Mouse (Mus musculus): ENCODE measurements around the gene 0610009B22Rik. TPM values are rescaled to one million over a fixed set of nuclear protein-coding genes. Genes with fewer than 3 reads are reported as not detected.
A peak's percentile ranks its signal among the peaks of the same experiment; 100 is the strongest.
"Not testable (repeated sequence)": the region's sequence is repeated elsewhere in the genome, so short reads cannot be mapped to it uniquely, and the experiment has no call there.

Gene 0610009B22Rik
- total RNA-seq, 2 experiments from 2014 or later, result 29.1 to 29.9 TPM

DNA sequence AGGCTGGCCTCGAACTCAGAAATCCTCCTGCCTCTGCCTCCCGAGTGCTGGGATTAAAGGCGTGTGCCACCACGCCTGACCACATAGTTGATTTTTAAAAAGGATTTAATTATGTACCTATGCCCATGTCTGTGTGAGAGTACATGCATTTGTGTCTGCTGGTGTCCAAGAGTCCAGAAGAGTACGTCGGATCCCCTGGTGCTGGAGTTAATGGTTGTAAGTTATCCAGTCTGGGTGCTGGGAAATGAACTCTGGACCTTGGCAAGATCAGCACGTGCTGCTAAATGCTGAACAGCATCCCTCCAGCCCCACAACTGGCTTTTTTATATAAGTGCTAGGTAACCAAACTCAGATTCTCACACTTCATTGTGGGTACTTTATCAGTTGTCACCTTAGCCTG lies 17.8 kb downstream of the 0610009B22Rik start:
- intact Hi-C loops (cut with DNase I), result no loop called here
- DNase-seq (ENCODE audit: extremely low spot score in 1 of 2, low spot score in 2 of 2), result no peak

DNA sequence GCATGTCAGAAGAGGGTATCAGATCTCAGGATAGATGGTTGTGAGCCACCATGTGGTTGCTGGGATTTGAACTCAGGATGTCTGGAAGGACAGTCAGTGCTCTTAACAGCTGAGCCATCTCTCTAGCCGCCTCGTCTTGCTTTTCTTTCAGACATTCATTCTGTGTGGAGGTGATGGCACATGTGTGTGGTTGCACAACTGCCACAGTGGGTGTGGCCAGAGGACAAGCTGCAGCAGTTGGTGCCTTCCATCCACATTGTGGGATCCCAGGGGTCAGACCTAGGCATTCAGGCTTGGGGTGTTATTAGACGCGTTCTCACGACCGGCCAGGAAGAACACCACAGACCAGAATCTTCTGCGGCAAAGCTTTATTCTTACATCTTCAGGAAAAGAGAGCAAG lies 23.9 kb downstream of the 0610009B22Rik start:
- DNase-seq (ENCODE audit: extremely low spot score in 1 of 2, low spot score in 2 of 2); intact Hi-C loops (cut with DNase I): not testable (repeated sequence)

DNA sequence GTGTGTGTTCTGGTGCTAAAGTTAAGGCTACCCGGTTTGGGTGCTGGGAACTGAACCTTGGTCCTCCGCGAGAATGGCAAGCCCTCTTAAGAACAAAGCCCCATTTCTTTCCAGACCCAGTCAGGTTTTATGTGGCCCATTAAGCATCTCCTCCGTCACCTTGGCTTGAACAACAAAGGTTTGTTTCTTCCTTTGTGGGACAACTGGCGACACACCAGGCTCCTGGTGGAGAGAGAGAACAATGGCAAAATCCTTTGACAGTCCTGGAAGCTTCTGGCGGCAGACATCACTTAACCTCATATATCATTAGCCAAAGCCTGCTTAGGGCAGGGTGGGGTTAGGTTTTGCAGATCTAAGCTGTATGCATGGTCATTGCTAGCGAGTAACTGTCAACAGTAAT lies 26.0 kb downstream of the 0610009B22Rik start:
- intact Hi-C loops (cut with DNase I), result no loop called here
- no peak for DNase-seq (ENCODE audit: extremely low spot score in 1 of 2, low spot score in 2 of 2)

DNA sequence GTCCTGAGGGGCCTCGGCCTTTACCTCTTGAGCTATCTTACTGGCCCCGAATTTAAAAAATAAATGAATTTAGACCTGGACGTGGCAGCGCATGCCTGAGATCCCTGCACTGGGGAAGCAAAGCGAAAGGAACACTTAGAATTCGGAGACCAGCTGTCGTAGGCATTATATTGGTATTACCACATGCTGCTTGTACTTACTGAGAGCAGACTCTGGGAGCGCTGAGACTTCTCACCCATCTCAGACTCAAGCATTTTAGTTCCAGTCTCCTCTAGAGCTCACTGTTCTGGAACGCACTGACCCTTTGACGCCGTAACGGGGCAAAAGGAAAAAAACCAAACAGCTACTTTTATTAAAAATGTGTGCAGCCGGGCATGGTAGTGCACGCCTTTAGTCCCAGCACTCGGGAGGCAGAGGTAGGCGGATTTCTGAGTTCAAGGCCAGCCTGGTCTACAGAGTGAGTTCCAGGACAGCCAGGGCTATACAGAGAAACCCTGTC lies 26.8 kb downstream of the 0610009B22Rik start:
- intact Hi-C loops (cut with DNase I), result no loop called here
- no peak for DNase-seq (ENCODE audit: extremely low spot score in 1 of 2, low spot score in 2 of 2)

DNA sequence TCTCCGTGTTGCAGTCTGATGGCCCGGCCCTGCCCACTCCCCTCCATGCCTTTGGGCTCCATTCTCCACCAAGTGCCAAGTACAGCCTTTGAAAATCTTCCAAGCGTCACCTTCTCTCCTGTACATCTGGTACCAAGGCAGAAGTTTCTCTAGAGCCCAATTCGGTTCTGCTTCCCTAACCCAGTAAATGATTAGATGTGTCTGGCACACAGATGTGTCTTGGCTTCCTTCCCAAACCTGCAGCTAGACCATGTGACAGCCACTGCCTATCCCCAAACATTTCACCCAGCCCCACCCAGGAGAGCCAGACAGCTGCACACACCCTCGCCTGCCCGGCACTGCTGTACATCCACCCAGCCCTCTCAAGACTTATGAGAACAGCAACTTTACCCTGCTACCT lies 30.0 kb downstream of the 0610009B22Rik start:
- intact Hi-C loops (cut with DNase I), result no loop called here
- DNase-seq (ENCODE audit: extremely low spot score in 1 of 2, low spot score in 2 of 2), result peak in 1 of 2 experiments; percentile 62

DNA sequence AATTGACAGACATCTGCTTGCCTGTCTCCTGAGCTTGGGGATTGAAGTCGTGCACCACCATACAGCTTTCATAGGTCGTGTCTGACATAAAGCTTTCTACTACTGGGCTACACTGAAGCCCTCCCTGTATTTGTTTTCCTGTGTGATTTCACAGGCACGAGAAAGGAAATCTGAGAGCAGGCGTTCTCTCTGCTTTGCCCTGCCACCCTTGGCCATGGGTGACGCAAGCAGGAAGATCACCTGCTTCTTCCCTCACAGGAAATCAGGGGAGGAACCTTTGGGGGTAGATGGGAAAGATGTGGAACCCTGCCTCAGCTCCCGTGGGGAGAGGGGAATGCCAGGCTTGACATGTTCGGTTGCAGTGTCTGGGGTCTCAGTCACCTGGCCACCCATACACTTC lies 30.4 kb downstream of the 0610009B22Rik start:
- no peak for DNase-seq (ENCODE audit: extremely low spot score in 1 of 2, low spot score in 2 of 2)
- intact Hi-C loops (cut with DNase I), result no loop called here

DNA sequence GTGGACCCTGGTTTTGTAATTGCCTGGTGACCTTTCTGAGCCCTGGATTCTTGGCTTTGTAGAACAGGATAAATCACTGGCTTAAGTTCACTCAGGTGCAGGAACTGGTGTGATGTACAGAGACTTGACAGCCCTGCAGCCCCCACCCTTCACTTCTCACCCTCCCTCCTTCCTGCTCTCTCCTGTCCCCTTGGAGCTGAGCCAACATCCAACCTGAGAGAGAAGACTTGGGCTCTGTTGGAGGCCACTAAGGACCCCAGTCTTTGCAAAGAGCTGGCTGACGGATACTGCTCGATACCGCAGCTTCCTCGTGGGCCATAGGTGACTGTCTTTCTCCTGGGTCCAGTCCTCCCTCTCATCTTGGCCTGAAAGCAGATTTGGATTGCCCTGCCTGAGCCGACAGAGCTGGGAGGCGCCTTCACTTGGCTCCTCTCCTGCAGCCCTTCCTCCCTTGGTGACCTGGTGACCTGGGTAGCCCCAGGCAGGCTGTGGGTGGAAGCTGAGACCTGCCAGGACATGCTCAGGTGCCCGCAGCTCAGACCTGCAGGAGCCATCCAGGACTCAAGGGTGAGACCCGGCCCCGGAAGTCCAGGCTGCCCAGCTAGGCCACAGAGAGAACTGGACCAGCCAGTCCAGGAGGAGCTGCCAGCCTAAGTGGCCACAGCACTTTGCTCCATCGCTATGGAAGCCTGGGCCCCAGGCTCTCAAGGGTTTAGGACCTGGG lies 31.7 kb downstream of the 0610009B22Rik start:
- intact Hi-C loops (cut with DNase I), result no loop called here

DNA sequence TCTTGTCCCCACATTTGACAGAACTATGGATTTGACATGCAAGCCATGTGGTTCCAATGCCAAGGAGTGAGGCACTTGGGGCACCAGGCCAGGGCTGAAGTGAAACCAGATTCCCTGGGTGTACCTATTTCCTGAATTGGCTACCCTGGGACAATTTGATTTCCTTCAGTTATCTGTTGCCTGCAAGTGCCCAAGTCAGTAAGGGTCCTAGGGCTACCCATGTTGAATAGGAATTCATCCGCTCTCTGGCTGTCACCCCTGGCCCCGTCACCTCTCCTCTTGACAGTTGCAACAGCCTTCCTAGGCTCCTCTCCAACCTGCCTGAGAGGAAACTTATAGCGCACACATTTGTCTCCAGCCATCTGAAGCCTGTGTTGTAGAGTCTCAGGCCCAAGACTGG lies 33.8 kb downstream of the 0610009B22Rik start:
- intact Hi-C loops (cut with DNase I), result no loop called here

More for the DNA sequence above, 31.7 kb downstream of the 0610009B22Rik start:
- no peak for DNase-seq (ENCODE audit: extremely low spot score in 1 of 2, low spot score in 2 of 2)

DNA sequence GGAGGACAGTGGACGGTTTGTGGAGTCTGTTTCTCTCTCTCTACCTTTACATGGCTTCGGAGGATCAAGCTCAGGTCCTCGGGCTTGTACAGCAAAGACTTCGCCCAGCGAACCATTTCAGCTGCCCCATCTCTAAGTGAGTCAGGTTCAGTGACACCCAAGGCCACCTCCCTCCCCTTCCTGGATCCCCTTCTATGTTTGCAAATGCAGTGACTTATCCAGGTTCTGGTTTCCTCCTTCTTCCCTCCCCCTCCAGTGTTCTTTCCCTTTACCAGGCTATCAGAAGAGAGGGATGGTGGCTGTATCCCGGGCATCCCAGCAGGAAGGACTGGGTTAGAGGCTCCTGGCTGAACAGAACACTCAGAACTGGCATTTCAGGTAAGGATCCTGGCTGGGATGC lies 34.9 kb downstream of the 0610009B22Rik start:
- intact Hi-C loops (cut with DNase I), result no loop called here
- no peak for DNase-seq (ENCODE audit: extremely low spot score in 1 of 2, low spot score in 2 of 2)

More for the DNA sequence above, 33.8 kb downstream of the 0610009B22Rik start:
- DNase-seq (ENCODE audit: extremely low spot score in 1 of 2, low spot score in 2 of 2), result no peak

DNA sequence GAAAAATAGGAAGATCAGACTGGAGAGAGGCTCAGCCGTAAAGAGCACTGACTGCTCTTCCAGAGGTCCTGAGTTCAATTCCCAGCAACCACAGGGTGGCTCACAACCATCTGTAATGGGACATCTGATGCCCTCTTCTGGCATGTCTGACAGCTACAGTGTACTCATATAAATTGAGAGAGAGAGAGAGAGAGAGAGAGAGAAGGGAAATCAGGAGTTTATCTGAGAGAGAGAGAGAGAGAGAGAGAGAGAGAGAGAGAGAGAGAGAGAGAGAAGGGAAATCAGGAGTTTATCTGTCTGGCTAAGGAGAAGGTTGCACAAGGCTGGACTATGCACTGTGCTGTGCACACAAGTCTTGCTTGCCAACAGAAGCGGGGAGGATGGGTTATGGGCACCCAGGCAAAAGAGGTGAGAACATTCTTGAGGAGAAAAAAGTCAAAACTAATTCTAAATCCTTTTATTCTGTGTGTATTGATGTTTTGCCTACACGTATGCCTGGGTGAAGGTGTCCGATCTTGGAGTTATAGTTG lies 35.7 kb downstream of the 0610009B22Rik start:
- intact Hi-C loops (cut with DNase I), result no loop called here

DNA sequence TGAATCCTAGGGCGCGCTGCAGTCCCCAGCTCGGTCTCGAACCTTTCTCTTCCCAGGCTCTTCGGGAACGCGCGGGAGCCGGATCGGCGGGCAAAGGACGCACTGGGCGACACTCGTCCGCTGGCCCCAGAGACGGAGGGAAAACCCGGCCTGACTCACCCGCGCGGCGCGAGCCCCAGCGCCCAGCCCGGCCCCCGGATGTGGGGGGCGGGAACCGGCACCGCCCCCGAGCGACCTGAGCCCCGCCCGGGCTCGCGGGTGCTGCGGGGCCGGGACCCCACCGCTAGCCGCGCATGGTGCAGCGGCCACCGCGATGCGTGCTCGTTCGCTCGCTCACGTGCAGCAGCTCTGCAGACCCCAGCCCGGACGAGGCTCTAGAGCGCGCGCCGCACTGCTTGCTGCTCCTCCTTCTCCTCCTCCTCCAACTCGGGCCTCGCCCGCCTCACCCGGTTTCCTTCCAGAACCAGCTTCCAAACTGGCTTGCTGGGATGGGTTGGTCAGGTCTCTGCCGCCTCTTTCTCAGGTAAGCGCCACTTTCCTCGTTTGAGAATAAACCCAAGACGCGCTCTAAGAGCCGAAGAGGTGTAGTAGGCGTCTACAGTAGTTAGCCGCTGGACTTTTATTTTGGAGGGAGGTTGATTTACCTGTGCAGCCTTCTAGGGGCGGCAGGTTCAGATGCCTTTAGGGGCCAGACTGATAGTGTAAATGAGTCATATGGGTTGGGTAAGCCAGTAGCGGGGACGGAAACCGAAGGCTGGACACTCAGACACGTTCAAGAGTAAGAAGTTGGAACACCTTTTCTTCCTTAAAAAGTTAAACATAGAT lies 37.8 kb downstream of the 0610009B22Rik start, which contains the start of the genes N4bp3 and D930048N14Rik:
Gene N4bp3 (minus strand): TSS at position 152 of the 825 bp plus-strand sequence.
Gene D930048N14Rik (plus strand): TSS at position 264 of the 825 bp plus-strand sequence.
- intact Hi-C loops (cut with DNase I), result no loop called here
- DNase-seq (ENCODE audit: extremely low spot score in 1 of 2, low spot score in 2 of 2), result peak in 1 of 2 experiments; percentile 83

More for the DNA sequence above, 35.7 kb downstream of the 0610009B22Rik start:
- no peak for DNase-seq (ENCODE audit: extremely low spot score in 1 of 2, low spot score in 2 of 2)

DNA sequence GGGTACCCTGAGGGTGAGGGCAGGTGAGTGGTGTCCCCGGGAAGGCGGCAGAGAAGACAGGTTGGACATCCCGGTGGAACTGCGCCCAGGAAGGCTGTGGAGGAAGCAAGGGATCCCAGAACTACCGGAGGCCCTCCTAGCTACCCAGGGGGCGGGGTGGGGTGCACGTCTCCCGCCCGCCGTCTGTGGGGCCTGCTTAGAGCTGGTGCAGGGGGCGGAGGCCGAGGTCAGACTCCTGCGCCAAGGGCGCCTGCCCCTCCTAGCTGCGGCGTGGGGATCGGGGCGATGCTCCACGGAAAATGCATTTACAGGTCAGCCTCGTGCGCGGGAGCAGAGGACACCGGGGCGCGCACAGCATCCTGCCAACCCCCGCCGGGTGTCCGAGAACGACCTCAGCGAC lies 38.4 kb downstream of the 0610009B22Rik start:
- intact Hi-C loops (cut with DNase I), result no loop called here

DNA sequence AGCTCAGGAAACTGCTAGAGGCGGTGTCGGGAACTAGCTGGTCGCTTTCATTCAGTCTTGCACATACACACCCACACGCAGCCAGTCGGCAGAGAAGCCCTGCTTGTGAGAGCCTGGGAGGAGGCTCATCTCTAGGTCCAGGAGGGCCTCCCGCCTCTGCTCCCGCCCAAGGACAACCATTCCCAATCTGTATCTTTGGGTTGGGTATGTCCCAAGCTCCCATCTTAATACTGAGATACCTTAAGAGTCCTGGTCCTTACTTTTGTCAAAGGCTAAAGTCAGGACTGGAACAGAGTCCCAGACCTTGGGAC lies 38.8 kb downstream of the 0610009B22Rik start:
- intact Hi-C loops (cut with DNase I), result no loop called here
- no peak for DNase-seq (ENCODE audit: extremely low spot score in 1 of 2, low spot score in 2 of 2)

More for the DNA sequence above, 38.4 kb downstream of the 0610009B22Rik start:
- DNase-seq (ENCODE audit: extremely low spot score in 1 of 2, low spot score in 2 of 2), result peak in 1 of 2 experiments; percentile 53

DNA sequence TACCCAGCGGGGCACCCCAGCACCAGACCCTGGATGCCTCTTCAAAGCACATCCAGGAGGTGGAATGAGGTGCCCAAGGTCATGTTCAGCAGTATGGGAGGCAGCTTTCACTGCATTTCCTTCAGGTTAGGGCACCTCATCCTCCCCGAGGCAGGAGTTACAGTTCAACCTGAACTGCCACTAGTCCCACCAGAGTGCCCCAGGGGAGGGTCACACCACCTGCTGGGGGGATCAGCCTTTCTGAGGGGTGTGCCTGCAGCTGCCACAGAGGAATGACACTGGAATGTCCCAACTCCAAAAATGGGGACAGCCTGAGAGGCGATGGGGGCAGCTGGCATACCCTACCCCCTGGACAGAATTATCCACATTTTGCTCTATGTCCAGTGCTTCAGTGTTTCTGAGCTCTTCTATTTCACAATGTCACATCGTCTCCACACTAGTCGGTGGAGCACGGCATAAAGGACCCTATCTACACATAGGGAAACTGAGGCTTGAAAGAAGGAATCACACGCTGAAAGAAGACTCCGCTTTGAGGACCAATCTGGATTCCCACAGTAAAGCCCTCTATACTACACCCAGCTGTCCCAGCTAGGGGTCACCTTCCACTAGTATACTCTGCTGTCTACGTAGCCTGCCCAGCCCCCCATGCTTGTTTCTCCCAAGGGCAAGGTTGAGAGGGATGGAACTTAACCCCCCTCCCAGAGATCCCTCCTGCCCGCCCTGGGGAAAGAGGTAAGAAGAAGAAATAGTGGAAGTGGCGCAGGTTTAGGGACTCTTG lies 39.4 kb downstream of the 0610009B22Rik start:
- intact Hi-C loops (cut with DNase I), result no loop called here
- DNase-seq (ENCODE audit: extremely low spot score in 1 of 2, low spot score in 2 of 2), result no peak

DNA sequence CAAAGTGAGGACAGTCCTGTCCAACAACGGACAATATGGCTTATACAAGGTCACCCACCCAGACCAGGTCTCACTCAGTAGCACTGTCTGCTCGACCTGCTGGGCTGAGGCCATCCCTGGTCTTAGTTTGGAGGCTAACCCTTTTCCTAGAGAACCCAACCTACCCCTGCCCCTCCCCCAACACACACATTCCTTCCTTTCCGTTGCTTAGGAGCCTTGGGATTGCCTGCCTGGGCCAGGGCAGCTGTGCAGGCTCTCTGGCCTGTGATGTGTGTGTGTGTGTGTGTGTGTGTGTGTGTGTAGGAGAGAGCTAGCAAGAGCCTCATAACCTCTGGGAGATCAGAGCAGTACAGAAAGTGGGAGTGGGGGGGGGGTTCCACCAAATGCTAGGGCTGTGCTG lies 40.1 kb downstream of the 0610009B22Rik start:
- intact Hi-C loops (cut with DNase I), result no loop called here
- DNase-seq (ENCODE audit: extremely low spot score in 1 of 2, low spot score in 2 of 2), result peak in 1 of 2 experiments; percentile 62

DNA sequence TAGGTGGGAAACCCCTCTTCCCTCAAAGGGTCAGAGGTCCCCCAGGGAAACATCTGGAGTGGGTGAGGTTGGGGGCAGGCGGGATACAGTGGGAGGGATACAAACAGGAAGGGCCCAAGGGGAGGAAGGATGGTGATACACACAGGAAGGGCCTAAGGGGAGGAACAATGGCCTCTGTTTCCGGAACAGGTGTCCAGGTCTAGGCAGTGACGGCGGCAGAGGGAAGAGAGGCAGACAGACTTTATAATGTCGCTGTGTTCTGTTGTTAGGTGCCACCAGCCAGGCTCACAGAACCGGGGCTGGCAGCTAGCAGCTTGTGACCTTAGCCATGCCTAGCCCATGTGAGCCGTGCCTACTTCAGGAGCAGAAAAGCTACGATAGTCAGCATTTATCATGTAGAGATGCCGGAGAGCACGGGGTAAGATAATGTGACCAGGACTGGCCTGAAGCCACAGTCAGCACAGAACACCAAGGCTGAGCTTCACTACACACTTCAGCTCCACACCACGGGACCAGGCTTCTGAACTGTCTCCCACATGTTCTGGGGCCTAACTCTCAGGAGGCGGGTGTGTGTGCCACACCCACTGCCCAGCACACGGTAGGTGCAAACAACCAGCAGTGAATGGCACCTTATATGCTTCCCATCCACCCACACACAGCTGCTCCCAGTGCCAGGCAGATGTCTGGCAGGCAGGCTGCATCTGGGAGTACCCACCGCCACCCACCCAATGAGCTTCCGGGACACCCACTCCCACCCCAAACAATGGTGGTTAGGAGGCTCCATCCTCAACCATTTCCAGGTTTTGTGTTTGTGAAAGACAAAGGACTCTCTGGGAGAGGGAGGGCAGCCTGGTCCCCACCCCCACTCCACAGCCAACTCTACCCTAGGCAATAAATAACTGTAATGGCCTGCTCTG lies 41.7 kb downstream of the 0610009B22Rik start:
- intact Hi-C loops (cut with DNase I), result no loop called here
- DNase-seq (ENCODE audit: extremely low spot score in 1 of 2, low spot score in 2 of 2), result peak in 1 of 2 experiments; percentile 58

DNA sequence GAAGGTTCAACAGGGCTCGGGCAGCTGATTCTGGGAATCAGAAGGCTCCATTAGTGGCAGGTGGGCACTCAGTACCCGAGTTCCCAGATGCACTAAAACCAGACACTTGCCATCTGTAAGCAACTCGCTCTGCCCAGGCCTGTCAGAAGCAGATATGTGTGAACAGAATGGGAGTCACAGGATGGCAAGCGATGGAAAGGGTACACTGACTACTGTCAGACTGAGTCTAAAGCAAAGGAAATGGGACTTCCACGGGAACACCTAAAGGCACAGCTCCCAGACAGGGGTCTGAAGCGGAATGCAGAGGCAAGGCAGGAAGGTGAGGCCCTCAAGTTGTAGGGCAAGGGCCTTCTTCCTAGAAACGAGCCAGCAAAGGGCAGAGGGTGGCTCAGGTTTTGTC lies 42.4 kb downstream of the 0610009B22Rik start:
- intact Hi-C loops (cut with DNase I), result no loop called here
- DNase-seq (ENCODE audit: extremely low spot score in 1 of 2, low spot score in 2 of 2), result no peak

DNA sequence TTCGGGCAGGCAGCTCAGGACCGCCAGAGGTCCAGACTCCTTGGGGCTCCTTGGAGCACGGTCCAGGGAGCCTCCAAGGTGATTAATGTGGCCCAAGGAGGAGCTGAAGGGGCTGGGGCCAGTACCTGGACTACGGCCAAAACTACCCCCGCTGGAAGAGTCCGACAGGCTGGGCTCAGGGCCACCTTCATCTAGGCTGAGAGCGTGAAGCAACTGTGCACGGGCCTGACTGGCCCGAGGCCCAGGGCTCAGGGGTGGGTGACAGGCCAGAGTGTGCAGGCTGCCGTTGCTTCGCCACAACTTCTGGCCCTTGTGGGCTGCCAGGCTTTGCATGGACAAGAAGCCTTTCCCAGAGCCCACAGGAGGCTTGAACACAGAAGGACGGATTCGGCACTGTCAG lies 43.4 kb downstream of the 0610009B22Rik start:
- DNase-seq (ENCODE audit: extremely low spot score in 1 of 2, low spot score in 2 of 2), result no peak
- intact Hi-C loops (cut with DNase I), result no loop called here

Measured in left cerebral cortex, postnatal 10 days (tissue).